Mouse (Mus musculus): ENCODE measurements around the gene Btn1a1.

Gene Btn1a1

DNA sequence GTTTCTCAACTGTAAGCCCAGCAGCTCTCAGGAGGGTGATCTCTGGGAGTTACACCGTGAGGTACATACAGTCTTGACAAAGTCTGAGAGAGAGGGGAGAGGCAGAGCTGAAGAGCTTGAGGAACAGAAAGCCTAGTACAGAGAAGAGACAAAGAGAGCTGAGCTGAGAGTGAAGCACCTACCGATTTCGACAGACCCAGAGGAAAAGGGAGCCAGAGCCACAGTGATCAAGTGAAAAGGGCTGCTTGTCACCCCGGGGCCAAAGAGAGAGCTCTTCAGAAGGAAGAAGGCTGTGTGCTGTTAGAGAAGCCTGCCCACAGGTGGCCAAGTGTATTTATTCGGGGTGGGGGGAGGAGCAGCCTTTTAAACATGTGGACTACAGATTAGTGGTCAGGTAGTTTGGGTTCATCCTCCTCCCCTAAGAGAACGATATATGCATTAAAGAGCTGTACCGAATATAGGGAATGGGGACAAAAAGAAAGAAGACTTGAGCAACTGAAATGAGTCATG is at the start of gene Btn1a1:
Gene Btn1a1, minus strand, starts transcription at position 302 of the 510 bp plus-strand sequence.
- no peak for DNase-seq (ENCODE audit: low spot score)

DNA sequence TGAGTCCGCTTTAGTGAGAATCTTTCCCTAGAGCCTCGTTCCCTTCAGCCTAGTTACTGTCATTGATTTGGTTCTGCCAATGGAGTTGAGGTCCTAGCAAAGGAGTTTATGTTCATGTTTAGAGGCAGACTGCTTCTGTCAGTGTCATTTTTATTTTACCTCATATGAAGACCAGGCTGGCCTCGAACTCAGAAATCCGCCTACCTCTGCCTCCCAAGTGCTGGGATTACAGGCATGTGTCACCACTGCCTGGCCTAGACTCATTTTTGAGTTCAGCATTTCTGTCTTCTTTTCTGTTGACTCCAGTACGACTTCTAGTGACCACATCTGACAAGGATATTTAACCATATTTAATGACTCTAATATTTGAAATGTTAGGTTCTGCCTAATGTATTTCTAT is 49.6 kb upstream of the Btn1a1 start:
- DNase-seq (ENCODE audit: low spot score) = no peak

DNA sequence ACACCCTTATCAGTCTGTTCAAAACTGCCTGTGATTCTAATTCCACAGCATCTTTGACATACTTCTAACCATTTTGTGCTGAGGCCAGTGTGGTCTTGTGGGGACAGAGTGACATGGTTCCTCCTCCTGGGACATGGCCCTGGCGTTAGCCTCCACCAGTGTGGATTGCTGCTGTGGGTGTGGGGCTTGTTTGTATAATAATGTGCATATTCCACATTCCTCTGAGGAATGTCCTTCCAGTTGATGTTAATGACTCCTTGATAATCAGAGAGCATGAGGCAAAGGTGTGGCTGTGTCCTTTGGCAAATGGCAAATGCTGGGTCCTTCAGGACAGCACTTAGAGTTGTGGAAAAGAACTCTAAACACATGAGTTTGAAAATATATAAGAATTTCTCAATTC is 47.8 kb upstream of the Btn1a1 start:
- DNase-seq (ENCODE audit: low spot score) = no peak

DNA sequence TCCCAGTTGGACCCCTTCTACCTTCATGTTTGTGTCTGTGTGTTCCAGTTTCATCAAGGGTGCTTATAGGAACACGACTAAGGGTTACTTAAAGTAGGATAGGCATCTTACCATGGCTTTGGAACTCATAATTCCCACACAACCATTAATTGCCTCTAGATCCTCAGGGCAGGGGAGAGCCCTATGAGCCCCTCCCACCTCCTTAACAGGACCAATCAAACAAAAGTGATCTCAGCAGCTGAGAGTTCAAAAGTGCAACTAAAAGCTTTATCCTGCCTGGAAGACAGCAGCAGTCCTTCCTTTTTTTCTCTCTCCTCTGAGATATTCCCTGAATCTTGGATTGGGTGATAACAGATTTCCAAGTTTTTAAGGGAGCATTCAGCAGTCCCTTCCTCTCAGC is 44.4 kb upstream of the Btn1a1 start:
- DNase-seq (ENCODE audit: low spot score) = no peak

DNA sequence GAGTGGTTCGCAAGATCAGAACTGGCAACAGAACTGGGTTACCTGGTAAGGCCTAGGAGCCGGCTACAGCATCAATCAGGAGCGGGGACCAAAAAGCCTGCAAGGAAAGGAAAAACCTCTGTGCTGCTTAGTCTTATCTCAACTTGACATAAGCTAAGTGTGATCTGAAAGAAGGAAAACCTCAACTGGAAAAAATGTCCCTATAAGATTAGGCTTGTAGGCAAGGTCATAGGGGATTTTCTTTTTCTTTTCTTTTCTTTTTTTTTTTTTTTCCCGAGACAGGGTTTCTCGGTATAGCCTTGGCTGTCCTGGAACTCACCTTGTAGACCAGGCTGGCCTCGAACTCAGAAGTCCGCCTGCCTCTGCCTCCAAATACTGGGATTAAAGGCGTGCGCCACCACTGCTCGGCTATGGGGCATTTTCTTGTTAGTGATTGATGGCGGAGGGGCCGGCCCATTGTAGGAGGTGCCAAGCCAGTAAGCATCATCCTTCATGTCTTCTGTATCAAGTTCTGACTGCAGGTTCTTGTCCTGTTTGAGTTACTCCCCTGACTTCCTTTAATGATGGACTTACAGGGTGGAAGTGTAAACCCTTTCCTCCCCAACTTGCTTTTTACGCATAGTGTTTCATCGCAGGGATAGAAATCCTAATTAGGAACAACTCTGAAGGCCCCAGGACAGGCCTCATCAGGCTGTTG is 41.3 kb upstream of the Btn1a1 start:
- DNase-seq (ENCODE audit: low spot score) = no peak

DNA sequence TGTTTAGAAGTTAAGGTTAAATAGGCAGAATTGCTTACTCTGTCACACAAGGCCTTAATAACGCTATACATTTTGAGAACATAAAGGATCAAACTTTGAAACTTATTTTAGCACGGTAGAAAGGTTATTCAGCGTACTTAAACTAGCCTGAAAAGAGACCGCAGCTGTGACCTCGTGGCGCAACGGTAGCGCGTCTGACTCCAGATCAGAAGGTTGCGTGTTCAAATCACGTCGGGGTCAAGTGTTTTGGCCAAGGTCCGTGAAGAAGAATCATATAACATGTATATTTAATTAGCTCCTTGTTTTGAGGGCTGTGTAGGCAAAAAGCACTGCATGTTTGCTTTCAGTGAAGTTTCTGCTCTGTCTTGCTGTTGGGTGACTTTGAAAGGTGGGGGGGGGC is 40.6 kb upstream of the Btn1a1 start:
- no peak for DNase-seq (ENCODE audit: low spot score)

DNA sequence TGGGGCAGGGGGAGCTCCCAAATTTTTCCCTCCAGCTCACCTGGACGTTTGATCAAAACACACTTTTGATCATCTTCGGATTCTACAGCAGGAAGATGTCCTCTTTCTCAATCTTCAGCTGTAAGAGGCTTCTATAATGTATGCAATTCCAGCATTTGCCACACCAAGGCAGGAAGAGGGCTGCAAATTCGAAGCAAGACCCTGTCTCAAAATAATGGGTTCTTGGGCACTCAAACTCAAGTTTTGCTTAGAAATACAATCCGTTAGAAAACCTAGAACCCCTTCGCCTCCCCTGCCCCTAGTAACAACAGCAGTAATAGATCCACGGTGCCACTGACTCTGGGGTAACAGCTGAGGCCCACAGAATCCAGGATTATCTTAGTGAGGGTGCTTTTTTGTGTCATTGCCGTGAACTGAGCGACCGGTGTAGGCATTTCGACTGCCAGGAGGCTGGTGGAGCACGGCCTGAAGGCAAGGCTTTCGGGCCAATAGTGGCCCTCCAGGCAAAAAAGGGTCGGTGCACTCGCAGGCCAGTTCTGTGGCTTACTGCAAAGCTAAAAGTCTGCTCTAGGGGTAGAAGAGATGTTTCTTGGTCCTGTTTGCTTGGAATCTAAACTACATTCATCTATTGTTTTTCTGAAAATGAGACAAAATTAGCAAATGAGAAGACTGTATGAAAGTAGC is 40.1 kb upstream of the Btn1a1 start:
- DNase-seq (ENCODE audit: low spot score) = no peak

DNA sequence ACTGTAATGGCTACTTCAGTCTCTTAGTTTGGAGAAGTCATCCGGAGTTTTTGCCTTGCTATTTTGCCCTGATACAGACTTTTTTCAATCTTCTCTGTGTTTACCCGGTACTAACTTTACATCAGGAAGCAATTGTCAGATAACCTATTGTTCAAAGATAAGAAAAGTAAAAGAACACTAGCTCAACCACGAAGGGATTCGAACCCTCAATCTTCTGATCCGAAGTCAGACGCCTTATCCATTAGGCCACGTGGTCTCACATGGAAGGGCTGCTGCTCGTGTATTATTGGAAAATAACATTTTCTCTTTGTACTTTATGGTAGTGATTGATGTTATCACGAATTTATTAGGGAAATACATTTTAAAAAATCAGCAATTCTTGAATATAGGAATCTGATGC is 38.1 kb upstream of the Btn1a1 start:
- DNase-seq (ENCODE audit: low spot score) = no peak

DNA sequence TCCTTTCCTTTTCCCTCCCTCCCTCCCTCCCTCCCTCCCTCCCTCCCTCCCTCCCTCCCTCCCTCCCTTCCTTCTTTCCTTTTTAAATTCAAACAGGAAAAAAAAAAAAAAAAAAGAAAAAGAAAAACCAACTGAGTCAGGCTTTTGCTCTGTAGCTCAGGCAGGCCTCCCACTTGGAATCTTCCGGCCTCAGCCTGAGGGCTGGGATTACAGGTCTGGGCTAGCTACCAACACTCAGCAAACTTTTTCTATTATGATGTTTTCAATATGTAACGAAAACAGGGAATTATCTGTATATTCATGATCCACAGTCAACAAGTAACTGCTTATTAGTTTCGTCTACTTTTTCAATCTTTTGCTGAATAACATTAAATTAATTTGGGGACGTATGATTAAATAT is 37.2 kb upstream of the Btn1a1 start:
- no peak for DNase-seq (ENCODE audit: low spot score)

DNA sequence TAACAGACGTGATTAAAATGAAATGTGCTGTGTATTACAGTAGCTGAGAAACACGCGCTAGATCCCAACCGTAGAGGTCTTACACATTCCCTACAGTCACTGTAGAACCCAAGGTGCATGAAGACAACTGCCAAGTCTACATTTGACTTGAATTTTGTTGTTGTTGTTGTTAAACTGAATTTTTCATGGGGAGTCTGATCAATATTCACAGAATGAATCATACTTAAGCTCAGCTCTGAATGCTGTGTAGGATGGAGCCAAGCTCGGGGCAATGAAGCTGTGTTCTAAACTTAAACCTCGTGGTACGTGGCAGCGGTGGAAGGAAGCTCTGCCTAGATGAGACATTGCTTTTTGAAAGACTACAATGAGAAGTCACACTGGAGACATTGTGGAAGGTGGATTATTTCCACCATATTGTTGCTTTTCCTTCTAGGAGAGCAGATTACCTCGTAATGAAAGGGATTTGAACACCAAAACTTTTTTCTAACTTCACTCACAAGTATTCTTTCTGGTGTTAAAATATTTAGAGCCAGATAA is 36.4 kb upstream of the Btn1a1 start:
- no peak for DNase-seq (ENCODE audit: low spot score)

DNA sequence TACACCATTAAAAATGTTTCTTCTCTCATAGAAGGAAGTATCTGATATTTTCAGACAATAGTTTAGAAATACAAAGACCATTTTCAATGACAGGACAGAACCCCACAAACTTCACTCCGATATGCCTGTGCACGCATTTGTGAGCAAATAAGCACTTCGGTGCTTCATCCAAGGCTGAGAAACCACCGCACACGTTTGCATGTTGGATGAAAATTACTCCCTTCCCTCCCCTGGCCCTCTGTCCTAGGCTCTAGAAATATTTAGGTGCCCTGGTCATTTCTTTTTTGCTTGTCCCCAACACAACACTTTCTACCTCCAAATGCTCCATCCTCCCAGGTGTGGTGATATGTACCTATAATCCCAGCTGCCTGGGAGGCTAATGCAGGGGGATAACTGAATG is 35.8 kb upstream of the Btn1a1 start:
- no peak for DNase-seq (ENCODE audit: low spot score)

DNA sequence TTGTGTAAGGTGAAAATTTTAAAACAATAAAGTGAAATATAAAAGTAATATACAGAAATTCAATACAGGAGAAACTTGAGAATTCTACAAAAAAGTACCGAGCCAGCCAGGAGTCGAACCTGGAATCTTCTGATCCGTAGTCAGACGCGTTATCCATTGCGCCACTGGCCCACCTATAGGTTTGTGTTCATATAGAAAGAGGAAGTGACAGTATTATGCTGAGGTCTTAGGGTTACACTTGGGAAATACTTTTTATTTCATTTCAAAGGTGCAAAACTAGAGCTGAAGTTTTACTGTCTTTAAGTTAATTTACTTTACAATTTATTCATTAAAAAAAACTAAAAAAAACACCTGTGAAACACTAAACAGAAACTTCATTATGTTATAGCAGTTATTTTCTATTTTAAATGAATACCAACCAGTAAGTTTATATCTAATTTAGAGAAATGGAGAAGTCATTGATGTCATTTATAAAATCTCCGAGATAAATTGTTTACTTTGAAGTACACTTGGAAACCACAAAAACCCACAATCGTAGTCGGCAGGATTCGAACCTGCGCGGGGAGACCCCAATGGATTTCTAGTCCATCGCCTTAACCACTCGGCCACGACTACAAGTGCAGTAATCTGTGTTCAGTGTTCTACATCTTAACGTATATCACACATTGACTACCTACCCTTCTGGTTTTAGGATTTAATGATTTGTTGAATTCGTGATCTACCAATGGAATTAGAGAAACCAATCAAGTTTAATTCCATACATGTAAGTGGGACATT is 34.9 kb upstream of the Btn1a1 start:
- no peak for DNase-seq (ENCODE audit: low spot score)

DNA sequence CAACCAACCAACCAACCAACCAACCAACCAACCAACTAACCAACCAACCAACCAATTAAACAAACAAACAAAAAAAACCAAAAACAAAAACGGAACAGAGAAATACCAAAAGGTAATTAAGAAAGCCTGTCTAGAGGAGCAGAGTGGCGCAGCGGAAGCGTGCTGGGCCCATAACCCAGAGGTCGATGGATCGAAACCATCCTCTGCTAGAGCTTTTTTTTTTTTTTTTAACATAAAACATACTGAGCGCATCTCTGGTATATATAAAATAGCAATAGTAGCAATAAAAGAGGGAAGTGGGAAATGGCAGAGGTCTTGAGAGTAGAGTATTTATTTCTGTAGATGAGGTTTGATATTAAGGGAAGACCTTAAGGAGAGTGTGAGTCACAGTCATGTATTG is 34.2 kb upstream of the Btn1a1 start:
- no peak for DNase-seq (ENCODE audit: low spot score)

DNA sequence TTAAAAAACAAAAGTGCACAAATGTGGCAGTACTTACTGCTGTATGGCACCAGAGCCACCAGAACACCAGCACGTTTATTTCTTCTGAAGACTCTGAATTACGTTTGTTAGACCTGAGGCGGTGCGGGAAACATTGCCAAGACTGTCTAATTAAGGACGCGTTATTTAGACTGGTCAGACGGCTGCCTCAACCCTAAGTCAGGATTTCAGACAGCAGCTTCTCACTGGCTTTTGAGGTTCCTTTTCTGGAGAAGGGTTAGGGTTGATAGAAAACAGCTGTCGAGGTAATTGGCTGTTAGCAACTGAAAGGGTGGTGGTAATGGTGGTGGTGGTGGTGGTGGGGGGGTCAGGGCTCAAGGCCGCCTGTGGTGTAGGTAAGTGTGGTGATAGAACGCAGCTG is 33.0 kb upstream of the Btn1a1 start:
- no peak for DNase-seq (ENCODE audit: low spot score)

DNA sequence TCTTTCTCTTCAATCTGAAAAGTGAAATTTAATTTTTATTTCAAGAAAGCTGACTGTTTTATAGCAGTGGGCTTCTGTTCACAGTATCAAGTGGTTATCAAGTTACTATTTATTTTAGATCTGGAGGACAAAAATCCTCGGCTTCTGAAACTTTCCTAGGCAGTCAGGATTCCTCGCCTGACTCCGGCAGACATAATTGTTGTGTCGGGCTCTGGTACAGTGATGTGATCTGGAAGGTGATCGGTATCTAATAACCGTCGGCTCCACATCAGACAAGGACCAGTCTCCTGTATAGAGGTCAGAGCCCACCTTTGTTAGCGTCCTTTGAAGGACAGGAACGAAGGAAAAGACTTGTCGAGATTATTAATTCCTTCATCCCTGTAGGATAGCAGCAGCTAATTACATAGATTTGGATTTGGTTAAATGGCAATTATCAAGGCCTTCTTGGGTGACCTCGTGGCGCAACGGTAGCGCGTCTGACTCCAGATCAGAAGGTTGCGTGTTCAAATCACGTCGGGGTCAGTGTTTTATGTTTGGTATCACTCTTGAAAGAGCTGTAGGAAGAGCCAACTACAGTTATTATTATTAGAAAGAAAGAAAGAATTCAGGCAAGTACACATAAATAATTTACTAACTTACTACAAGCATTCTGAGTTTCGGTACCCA is 32.1 kb upstream of the Btn1a1 start:
- DNase-seq (ENCODE audit: low spot score) = no peak

DNA sequence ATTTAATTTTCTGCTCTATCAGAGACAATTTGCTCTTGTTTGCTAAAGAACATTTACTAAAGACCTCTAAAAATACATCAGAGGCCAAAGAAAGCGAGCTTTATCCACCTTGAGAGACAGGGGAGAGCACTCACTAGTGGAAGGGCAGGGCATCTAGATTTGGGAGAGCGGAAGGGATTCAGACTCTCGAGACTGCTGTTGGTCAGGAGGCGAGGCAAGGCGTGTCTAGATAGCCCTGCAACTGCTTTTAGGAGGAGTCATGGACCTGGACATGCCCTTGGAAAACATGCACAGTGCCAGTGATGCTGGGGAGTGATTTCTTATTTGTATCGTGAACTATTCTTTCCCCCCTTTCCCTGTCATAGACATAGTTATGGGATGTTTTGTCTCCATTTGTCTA is 29.8 kb upstream of the Btn1a1 start:
- DNase-seq (ENCODE audit: low spot score) = no peak

DNA sequence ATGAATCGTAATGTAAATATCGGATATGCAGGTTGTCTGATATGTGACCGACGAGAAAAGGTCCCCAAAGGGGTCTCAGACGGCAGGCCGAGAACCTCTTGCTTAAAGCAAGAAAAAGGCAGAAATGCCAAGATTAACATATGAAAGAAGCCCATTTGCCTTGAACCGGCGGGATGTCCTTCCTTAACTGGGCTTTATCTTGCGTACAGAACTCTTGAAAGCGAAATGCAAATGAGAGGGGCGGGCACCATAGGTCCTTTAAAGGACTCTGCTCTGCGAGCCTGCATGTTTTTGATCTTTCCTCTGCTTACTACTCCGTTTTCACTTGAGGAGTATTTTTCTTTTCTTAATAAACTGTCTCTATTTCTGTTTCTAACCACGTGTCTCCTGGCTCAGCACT is 26.3 kb upstream of the Btn1a1 start:
- DNase-seq (ENCODE audit: low spot score) = no peak

DNA sequence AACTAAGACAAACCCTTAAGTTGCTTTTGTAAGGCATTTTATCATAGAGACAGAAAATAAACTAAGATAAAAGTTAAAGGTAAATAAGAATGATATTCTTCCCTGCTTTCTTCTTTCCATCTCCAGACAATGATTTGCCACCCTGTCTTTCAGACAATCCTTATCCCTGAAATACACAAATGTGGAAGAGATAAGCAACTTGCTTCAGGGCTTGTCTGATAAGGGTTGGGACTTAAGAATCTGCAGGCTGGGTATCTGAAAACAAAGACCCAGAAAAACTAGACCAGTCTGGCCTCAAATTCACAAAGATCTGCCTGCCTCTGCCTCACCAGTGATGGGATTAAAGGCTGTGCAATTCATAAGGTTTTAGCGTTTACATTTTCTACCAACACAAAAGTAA is 25.6 kb upstream of the Btn1a1 start:
- DNase-seq (ENCODE audit: low spot score) = no peak

DNA sequence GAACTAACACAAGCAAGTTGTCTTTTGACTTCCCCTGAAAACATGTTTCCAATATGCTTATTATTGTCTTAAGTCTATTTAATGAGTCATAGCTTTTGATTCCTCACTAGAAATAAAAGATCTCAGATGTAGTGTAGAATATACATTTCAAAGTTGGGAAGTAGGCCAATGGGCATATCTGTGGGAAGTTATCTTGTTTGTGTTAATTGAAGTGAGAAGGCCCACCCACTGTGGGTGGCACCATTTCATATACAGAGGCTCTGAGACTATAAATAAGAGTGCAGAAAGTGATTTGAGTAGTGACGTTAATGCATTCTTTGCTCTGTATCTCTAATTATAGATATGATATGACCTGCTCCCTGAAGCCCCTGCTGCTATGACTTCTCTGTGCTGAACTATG is 25.2 kb upstream of the Btn1a1 start:
- DNase-seq (ENCODE audit: low spot score) = no peak

DNA sequence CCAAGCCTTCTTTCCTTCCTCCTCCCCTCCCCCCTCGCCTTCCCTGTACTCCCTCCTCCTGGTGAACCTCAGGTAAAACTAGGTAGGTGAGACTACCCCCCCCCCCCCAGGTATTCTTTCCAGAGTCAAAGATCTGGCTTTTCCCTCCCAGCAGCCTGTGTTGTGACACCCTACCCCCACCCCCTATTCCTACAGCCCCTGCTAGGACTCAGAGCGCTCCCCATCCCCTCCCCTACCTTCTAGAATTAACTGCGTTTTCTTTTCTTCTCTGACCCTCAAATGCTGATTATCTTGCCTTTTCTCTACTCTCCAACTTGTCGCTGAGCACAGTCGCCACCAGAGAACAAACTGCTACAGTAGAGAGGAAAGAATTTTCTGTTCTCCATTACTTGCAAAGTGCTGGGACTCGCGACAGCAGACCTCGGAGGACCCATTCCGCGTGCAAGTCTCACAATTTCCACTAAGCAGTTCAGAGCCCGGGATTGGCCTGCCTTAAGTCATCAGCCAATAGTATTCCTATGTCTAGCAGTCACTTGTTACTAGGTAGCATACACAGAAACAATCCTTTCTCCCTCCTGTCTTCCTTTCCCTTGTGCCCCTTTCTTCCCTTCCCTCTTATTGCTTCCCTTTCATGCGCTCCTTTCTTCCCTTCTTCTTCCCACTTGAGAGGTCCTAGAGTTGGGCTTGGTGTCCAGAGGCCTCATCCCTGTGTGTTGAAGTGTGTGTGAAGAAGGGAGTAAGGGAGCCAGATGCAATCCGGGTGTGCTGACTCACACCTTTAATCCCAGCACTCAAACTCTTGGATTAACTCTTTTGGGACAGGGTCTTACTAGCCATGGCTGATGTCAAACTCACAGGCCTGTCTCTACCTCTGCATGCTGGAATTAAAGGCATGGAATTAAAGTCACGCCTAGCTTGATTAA is 23.0 kb upstream of the Btn1a1 start, which contains the start of gene Btn2a2:
Gene Btn2a2, minus strand, starts transcription at position 458 of the 923 bp plus-strand sequence.
- peak; percentile 54 for DNase-seq (ENCODE audit: low spot score)

DNA sequence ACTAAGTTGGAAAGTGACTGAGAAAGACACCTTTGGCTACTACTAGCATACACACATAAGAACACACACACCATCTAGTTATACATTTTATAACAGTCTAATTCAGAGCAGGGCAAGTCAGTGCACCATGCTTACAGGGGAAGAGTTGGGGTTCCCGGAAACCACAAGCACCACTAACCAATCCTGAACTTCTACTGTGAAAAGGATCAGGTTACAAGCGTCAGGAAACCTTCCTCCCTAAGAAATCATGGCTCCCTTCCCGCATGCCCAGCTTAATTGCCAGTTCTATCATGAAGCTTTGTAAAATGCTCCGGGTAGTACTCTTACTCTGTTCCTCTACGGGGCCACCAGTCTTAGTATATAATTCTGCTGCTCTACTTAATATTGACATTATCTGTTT is 19.6 kb upstream of the Btn1a1 start:
- no peak for DNase-seq (ENCODE audit: low spot score)

Measured in testis, postnatal 10 days (tissue).